Comparison of ENCODE assay signal across 12 mouse cellular contexts in the genomic region with DNA sequence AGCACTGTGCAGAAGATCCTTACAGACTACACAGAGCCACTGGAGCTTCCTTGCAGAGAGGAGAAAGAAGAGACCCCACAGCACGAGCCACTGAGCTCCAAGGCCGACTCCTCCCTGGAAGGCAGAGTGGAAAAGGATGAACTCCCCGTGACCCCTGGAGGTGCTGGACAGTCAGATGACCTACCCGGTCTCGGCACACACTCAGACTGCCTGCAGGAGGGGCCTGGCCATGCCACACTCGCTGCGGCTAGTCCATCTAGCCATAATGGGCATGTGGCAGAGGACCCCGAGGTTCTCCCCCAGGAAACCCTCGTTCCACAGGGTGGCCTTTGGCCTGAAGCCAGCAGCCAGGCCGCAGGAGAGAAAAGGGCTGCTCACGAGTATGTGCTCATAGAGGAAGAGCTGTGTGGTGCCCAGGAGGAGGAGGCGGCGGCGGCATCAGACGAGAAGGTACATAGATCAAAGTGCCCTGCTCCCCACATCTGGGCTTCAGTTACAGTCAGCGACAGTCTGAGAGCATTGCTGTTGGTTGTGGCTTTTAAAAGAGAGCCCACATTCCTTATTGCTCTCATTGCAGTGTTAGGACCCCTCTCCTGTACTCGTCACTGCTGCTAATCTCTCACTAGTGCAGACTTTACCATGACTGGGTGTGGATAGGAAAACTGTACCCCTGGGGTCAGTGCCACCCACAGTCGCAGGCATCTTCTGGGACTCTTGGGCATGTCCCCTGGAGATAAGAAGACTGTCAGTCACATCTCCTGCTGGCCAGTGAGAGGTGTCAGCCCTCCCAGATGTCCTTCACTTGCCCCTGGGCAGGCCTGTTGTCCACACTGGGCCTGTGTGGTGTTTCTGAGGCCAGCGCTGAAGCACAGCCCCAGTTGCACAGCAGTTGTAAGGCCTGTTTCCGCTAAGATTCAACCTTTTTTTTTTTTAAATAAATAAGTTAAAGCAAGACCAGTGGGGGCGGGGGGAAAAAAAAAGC. TPM values are rescaled to one million over a fixed set of nuclear protein-coding genes. Genes with fewer than 3 reads are reported as not detected.
A peak's percentile ranks its signal among the peaks of the same experiment; 100 is the strongest.
DNase-seq lines count a peak whose midpoint lies in the region; ATAC-seq and TF ChIP-seq lines count a peak whose summit lies in the region.
"Had no signal": no experiment of that assay in that cellular context is flagged by ENCODE, and none has a peak within 500 bp of the region (broad histone marks: within the 10 kb centered on the region; RNA-seq: fewer than 3 reads in every experiment).

No protein-coding gene starts in this region.

- intact Hi-C loops in heart, adult 2 months (cut with DNase I), result no loop called here

- no peaks in the 10 kb centered on the region for H3K79me2 ChIP-seq in heart, adult 2 months (replicated peaks; ENCODE audit: control insufficient read depth, insufficient read depth, low read length)

- 45% methylated on average over 21 of the region's 21 CpGs for WGBS in heart, embryonic 12.5 days
- WGBS in heart, adult 2 months, result 56% methylated on average over 21 of the region's 21 CpGs
- WGBS in thymus, adult 2 months, result 37% methylated on average over 21 of the region's 21 CpGs
- 85% methylated on average over 21 of the region's 21 CpGs for WGBS in forebrain, embryonic 16.5 days

- no peak overlapping the region for H3K4me3 ChIP-seq in heart, embryonic 12.5 days
- no peak overlapping the region for H3K4me3 ChIP-seq in heart, adult 2 months
- no peak overlapping the region for H3K4me3 ChIP-seq in thymus, adult 2 months (ENCODE audit: control insufficient read depth, insufficient read depth, low read length)
- no peak overlapping the region for H3K4me3 ChIP-seq in forebrain, embryonic 16.5 days (replicated peaks; ENCODE audit: low read length)
- H3K4me3 ChIP-seq: forebrain, embryonic 15.5 days; hindbrain, embryonic 15.5 days had no signal

- no peak for TF ChIP-seq POLR2A in heart, adult 2 months (IDR thresholded peaks at IDR 0.05; ENCODE audit: insufficient read depth, low read depth, low read length)
- TF ChIP-seq POLR2A in thymus, adult 2 months (IDR thresholded peaks at IDR 0.05; ENCODE audit: control insufficient read depth, extremely low read depth, insufficient read depth, low read length, poor library complexity), result no peak

- peaks cover 43% of the 10 kb centered on the region for H3K36me3 ChIP-seq in heart, embryonic 12.5 days
- no peaks in the 10 kb centered on the region for H3K36me3 ChIP-seq in heart, adult 2 months (ENCODE audit: control insufficient read depth, insufficient read depth, low read length)
- H3K36me3 ChIP-seq in thymus, adult 2 months (ENCODE audit: control insufficient read depth, insufficient read depth, low read length), result no peaks in the 10 kb centered on the region
- H3K36me3 ChIP-seq in forebrain, embryonic 16.5 days (ENCODE audit: control insufficient read depth, insufficient read depth), result peaks cover 29% of the 10 kb centered on the region

- TF ChIP-seq EP300 in heart, adult 2 months (IDR thresholded peaks at IDR 0.05; ENCODE audit: insufficient read depth, low read depth, low read length), result no peak

- H3K9me3 ChIP-seq in heart, embryonic 12.5 days (replicated peaks), result no peaks in the 10 kb centered on the region
- H3K9me3 ChIP-seq in forebrain, embryonic 16.5 days (ENCODE audit: control insufficient read depth, low read length), result no peaks in the 10 kb centered on the region
- H3K9me3 ChIP-seq: forebrain, embryonic 15.5 days; hindbrain, embryonic 15.5 days had no signal

- H3K9ac ChIP-seq in heart, embryonic 12.5 days, result peak overlapping the region; percentile 27; the same call in 1 of the 2 replicates
- no peak overlapping the region for H3K9ac ChIP-seq in heart, adult 2 months (ENCODE audit: low read depth, low read length)
- H3K9ac ChIP-seq in forebrain, embryonic 16.5 days (replicated peaks; ENCODE audit: low read depth, low read length), result no peak overlapping the region
- H3K9ac ChIP-seq: forebrain, embryonic 15.5 days; hindbrain, embryonic 15.5 days; liver, postnatal 0 days had no signal

- TF ChIP-seq CTCF in heart, adult 2 months (IDR thresholded peaks at IDR 0.05), result no peak
- TF ChIP-seq CTCF in thymus, adult 2 months (IDR thresholded peaks at IDR 0.05; ENCODE audit: borderline replicate concordance, control insufficient read depth, extremely low read depth, insufficient read depth, low read length, poor library complexity), result no peak

- peak overlapping the region; percentile 34 for H3K4me2 ChIP-seq in heart, embryonic 12.5 days
- no peak overlapping the region for H3K4me2 ChIP-seq in forebrain, embryonic 16.5 days (ENCODE audit: low read length)
- H3K4me2 ChIP-seq: forebrain, embryonic 15.5 days; hindbrain, embryonic 15.5 days had no signal

- no peak for DNase-seq in heart, adult 2 months
- DNase-seq in adrenal gland, postnatal 36 days, result peak; percentile 28 to 54
- peak; percentile 68 for DNase-seq in kidney, adult 9 months
- DNase-seq in thymus, adult 2 months, result peak; percentile 56
- DNase-seq: layer of hippocampus, postnatal 36 days; liver, postnatal 0 days had no signal

- H3K4me1 ChIP-seq in heart, embryonic 12.5 days (replicated peaks), result peaks cover 12% of the 10 kb centered on the region
- 0 out of 2 replicates have a peak, but pooled peaks cover 1% of the 10 kb centered on the region for H3K4me1 ChIP-seq in heart, adult 2 months (ENCODE audit: control insufficient read depth, insufficient read depth, low read length)
- H3K4me1 ChIP-seq in thymus, adult 2 months (replicated peaks; ENCODE audit: control insufficient read depth, insufficient read depth, low read length), result peaks cover 11% of the 10 kb centered on the region
- no peaks in the 10 kb centered on the region for H3K4me1 ChIP-seq in forebrain, embryonic 16.5 days (replicated peaks; ENCODE audit: control insufficient read depth, insufficient read depth, low read length)
- H3K4me1 ChIP-seq: forebrain, embryonic 15.5 days; hindbrain, embryonic 15.5 days had no signal

- peak; percentile 78 for ATAC-seq in heart, embryonic 12.5 days (ENCODE audit: insufficient number of reproducible peaks, low FRiP score)
- no peak for ATAC-seq in forebrain, embryonic 16.5 days
- no peak for ATAC-seq in frontal cortex, adult (ENCODE audit: low TSS enrichment)
- ATAC-seq: forebrain, embryonic 15.5 days; liver, postnatal 0 days had no signal

- H3K27me3 ChIP-seq in heart, embryonic 12.5 days (replicated peaks), result no peaks in the 10 kb centered on the region
- H3K27me3 ChIP-seq in heart, adult 2 months (ENCODE audit: control insufficient read depth, insufficient read depth, low read length), result no peaks in the 10 kb centered on the region
- H3K27me3 ChIP-seq in thymus, adult 2 months (ENCODE audit: control insufficient read depth, insufficient read depth, low read length), result no peaks in the 10 kb centered on the region
- H3K27me3 ChIP-seq in forebrain, embryonic 16.5 days (replicated peaks; ENCODE audit: control insufficient read depth, insufficient read depth, low read length), result no peaks in the 10 kb centered on the region
- H3K27me3 ChIP-seq: forebrain, embryonic 15.5 days; hindbrain, embryonic 15.5 days had no signal

- H3K27ac ChIP-seq in heart, embryonic 12.5 days (ENCODE audit: poor library complexity, severe bottlenecking), result peak overlapping the region; percentile 76
- no peak overlapping the region for H3K27ac ChIP-seq in heart, adult 2 months
- no peak overlapping the region for H3K27ac ChIP-seq in thymus, adult 2 months (ENCODE audit: control insufficient read depth, insufficient read depth, low read length)
- H3K27ac ChIP-seq in forebrain, embryonic 16.5 days (ENCODE audit: low read length), result no peak overlapping the region
- H3K27ac ChIP-seq: forebrain, embryonic 15.5 days; hindbrain, embryonic 15.5 days had no signal

RNA-seq across cellular contexts. Expression of a gene that starts 15.5 kb away (rescaled TPM):
- 20.0 and 20.4 TPM in 2 replicates for polyA plus RNA-seq in heart, embryonic 12.5 days (2016; fragmentation: Nextera tagmentation; extraction: Ambion mirVana)
- total RNA-seq in heart, adult 2 months (2021), result 1 to 10 TPM; 6.1 to 7.2 TPM
- 3.9 and 4.3 TPM in 2 replicates for polyA plus RNA-seq in heart, adult 2 months (2012; rRNA removed)
- 10 to 100 TPM; 11.1 to 13.4 TPM for total RNA-seq in adrenal gland, postnatal 36 days (2021)
- 4.6 and 5.4 TPM in 2 replicates for polyA plus RNA-seq in thymus, adult 2 months (2012; rRNA removed)
- 42.8 and 44.2 TPM in 2 replicates for polyA plus RNA-seq in forebrain, embryonic 16.5 days (2015; fragmentation: Nextera tagmentation; extraction: Ambion mirVana)

RNA-seq across cellular contexts. Expression of a gene that starts 32.4 kb away (rescaled TPM):
- polyA plus RNA-seq in heart, embryonic 12.5 days (2016; fragmentation: Nextera tagmentation; extraction: Ambion mirVana), result 0.33 TPM in 1 of 2 replicates, not detected in the other
- under 1 TPM; 0.55 to 0.84 TPM for total RNA-seq in heart, adult 2 months (2021)
- polyA plus RNA-seq in heart, adult 2 months (2012; rRNA removed), result 1.9 and 2.3 TPM in 2 replicates
- not detected for total RNA-seq in adrenal gland, postnatal 36 days (2021)
- polyA plus RNA-seq in thymus, adult 2 months (2012; rRNA removed), result 3.0 TPM in 2 replicates
- 0.47 and 0.67 TPM in 2 replicates for polyA plus RNA-seq in forebrain, embryonic 16.5 days (2015; fragmentation: Nextera tagmentation; extraction: Ambion mirVana)
- total RNA-seq: layer of hippocampus, postnatal 36 days had no signal
- polyA plus RNA-seq: cortical plate, adult 2 months had no signal

RNA-seq across cellular contexts. Expression of a gene that starts 41.8 kb away (rescaled TPM):
- 21.6 and 21.8 TPM in 2 replicates for polyA plus RNA-seq in heart, embryonic 12.5 days (2016; fragmentation: Nextera tagmentation; extraction: Ambion mirVana)
- 10 to 100 TPM; 36.4 to 45.2 TPM for total RNA-seq in heart, adult 2 months (2021)
- 105 and 119 TPM in 2 replicates for polyA plus RNA-seq in heart, adult 2 months (2012; rRNA removed)
- total RNA-seq in adrenal gland, postnatal 36 days (2021), result 10 to 100 TPM; 36.6 to 45.2 TPM
- polyA plus RNA-seq in thymus, adult 2 months (2012; rRNA removed), result 158 and 166 TPM in 2 replicates
- polyA plus RNA-seq in forebrain, embryonic 16.5 days (2015; fragmentation: Nextera tagmentation; extraction: Ambion mirVana), result 42.7 and 45.6 TPM in 2 replicates

Comparison
In these comparisons a context has a peak if more than half of its experiments do, and no peak if none do; other contexts are left out.
1. DNase-seq: peak in adrenal gland, postnatal 36 days (2 of 2), kidney, adult 9 months (single experiment) and thymus, adult 2 months (single experiment); none in heart, adult 2 months (0 of 2).